Mouse (Mus musculus): ENCODE data around the gene Fgfr2. TPM values are rescaled to one million over a fixed set of nuclear protein-coding genes. Genes with fewer than 3 reads are reported as not detected.

Fgfr2 gene
- polyA plus RNA-seq, 1 experiment: 0.17 TPM

- Histone ChIP-seq H3K4me2 (ENCODE audit: low read depth) (no peak overlapping the region), H3K36me3 (ENCODE audit: control insufficient read depth, insufficient read depth) (no peaks in the 10 kb centered on the region), H3K27me3 (ENCODE audit: control insufficient read depth, insufficient read depth, insufficient read length) (no peaks in the 10 kb centered on the region), H3ac (ENCODE audit: control insufficient read depth, insufficient read length) (no peak overlapping the region), H3K4me3 (no peak overlapping the region), H3K79me2 (ENCODE audit: control insufficient read depth, insufficient read depth) (no peaks in the 10 kb centered on the region)
- TF ChIP-seq SRF (IDR thresholded peaks at IDR 0.05; ENCODE audit: control insufficient read depth, insufficient read length, low read depth) (no peak), TCF12 (IDR thresholded peaks at IDR 0.05; ENCODE audit: insufficient read depth, poor library complexity, severe bottlenecking) (no peak)
These were observed 1452.6 kb downstream of the Fgfr2 start for GRCm38 (mm10) chr7:131670586-131670985.

- no peak overlapping the region for H3K4me3 ChIP-seq
- no peaks in the 10 kb centered on the region for H3K27me3 ChIP-seq (ENCODE audit: control insufficient read depth, insufficient read depth, insufficient read length)
- H3ac ChIP-seq (ENCODE audit: control insufficient read depth, insufficient read length): no peak overlapping the region
- H3K79me2 ChIP-seq (ENCODE audit: control insufficient read depth, insufficient read depth): no peaks in the 10 kb centered on the region
- no peaks in the 10 kb centered on the region for H3K36me3 ChIP-seq (ENCODE audit: control insufficient read depth, insufficient read depth)
- no peak for TF ChIP-seq SRF (IDR thresholded peaks at IDR 0.05; ENCODE audit: control insufficient read depth, insufficient read length, low read depth)
- no peak for TF ChIP-seq REST (IDR thresholded peaks at IDR 0.05; ENCODE audit: insufficient read depth, insufficient read length)
- no peak for TF ChIP-seq MAX (IDR thresholded peaks at IDR 0.05; ENCODE audit: low read depth)
- no peak for TF ChIP-seq POLR2A (IDR thresholded peaks at IDR 0.05; ENCODE audit: insufficient read length, low read depth)
- TF ChIP-seq CEBPB (IDR thresholded peaks at IDR 0.05; ENCODE audit: insufficient read depth, poor library complexity, severe bottlenecking): no peak
- no peak for TF ChIP-seq TCF12 (IDR thresholded peaks at IDR 0.05; ENCODE audit: insufficient read depth, poor library complexity, severe bottlenecking)
- no peak for TF ChIP-seq TCF3 (IDR thresholded peaks at IDR 0.05; ENCODE audit: insufficient read length, low read depth)
- TF ChIP-seq USF1 (IDR thresholded peaks at IDR 0.05; ENCODE audit: low read depth): no peak
- no peak for TF ChIP-seq MYOG (IDR thresholded peaks at IDR 0.05; ENCODE audit: control insufficient read depth in 1 of 3, insufficient read depth in 1 of 3, insufficient read length in 2 of 3, low read depth in 2 of 3)
- TF ChIP-seq E2F4 (IDR thresholded peaks at IDR 0.05; ENCODE audit: insufficient read depth): no peak
- no peak for TF ChIP-seq MYOD1 (IDR thresholded peaks at IDR 0.05; ENCODE audit: control insufficient read depth in 1 of 3, insufficient read length in 2 of 3, low read depth in 2 of 3)
- no peak for TF ChIP-seq POLR2AphosphoS2 (IDR thresholded peaks at IDR 0.05; ENCODE audit: insufficient read length, low read depth)
- no peak overlapping the region for H3K4me2 ChIP-seq (ENCODE audit: low read depth)
These were observed 1453.8 kb downstream of the Fgfr2 start for GRCm38 (mm10) chr7:131669326-131669725.

GRCm38 (mm10) chr7:131660726-131661125 is 1462.4 kb downstream of the Fgfr2 start:
- no peak overlapping the region for H3ac ChIP-seq (ENCODE audit: control insufficient read depth, insufficient read length)
- no peak for TF ChIP-seq USF1 (IDR thresholded peaks at IDR 0.05; ENCODE audit: low read depth)
- TF ChIP-seq CEBPB (IDR thresholded peaks at IDR 0.05; ENCODE audit: insufficient read depth, poor library complexity, severe bottlenecking): no peak
- TF ChIP-seq REST (IDR thresholded peaks at IDR 0.05; ENCODE audit: insufficient read depth, insufficient read length): no peak
- no peak for TF ChIP-seq MAX (IDR thresholded peaks at IDR 0.05; ENCODE audit: low read depth)
- TF ChIP-seq TCF3 (IDR thresholded peaks at IDR 0.05; ENCODE audit: insufficient read length, low read depth): no peak
- TF ChIP-seq SRF (IDR thresholded peaks at IDR 0.05; ENCODE audit: control insufficient read depth, insufficient read length, low read depth): no peak

GRCm38 (mm10) chr7:131656017-131656416 is 1467.1 kb downstream of the Fgfr2 start:
- H3ac ChIP-seq (ENCODE audit: control insufficient read depth, insufficient read length): no peak overlapping the region

More at GRCm38 (mm10) chr7:131660726-131661125, 1462.4 kb downstream of the Fgfr2 start:
- H3K79me2 ChIP-seq (ENCODE audit: control insufficient read depth, insufficient read depth): no peaks in the 10 kb centered on the region
- H3K4me2 ChIP-seq (ENCODE audit: low read depth): no peak overlapping the region
- no peaks in the 10 kb centered on the region for H3K27me3 ChIP-seq (ENCODE audit: control insufficient read depth, insufficient read depth, insufficient read length)
- no peaks in the 10 kb centered on the region for H3K36me3 ChIP-seq (ENCODE audit: control insufficient read depth, insufficient read depth)
- no peak overlapping the region for H3K4me3 ChIP-seq

GRCm38 (mm10) chr7:131653416-131653815 is 1469.7 kb downstream of the Fgfr2 start:
- H3K27me3 ChIP-seq (ENCODE audit: control insufficient read depth, insufficient read depth, insufficient read length): peaks cover 26% of the 10 kb centered on the region
- H3K79me2 ChIP-seq (ENCODE audit: control insufficient read depth, insufficient read depth): no peaks in the 10 kb centered on the region
- TF ChIP-seq USF1 (IDR thresholded peaks at IDR 0.05; ENCODE audit: low read depth) (no peak), E2F4 (IDR thresholded peaks at IDR 0.05; ENCODE audit: insufficient read depth) (no peak), POLR2A (IDR thresholded peaks at IDR 0.05; ENCODE audit: insufficient read length, low read depth) (no peak), MAX (IDR thresholded peaks at IDR 0.05; ENCODE audit: low read depth) (no peak), TCF12 (IDR thresholded peaks at IDR 0.05; ENCODE audit: insufficient read depth, poor library complexity, severe bottlenecking) (no peak), POLR2AphosphoS2 (IDR thresholded peaks at IDR 0.05; ENCODE audit: insufficient read length, low read depth) (no peak), REST (IDR thresholded peaks at IDR 0.05; ENCODE audit: insufficient read depth, insufficient read length) (no peak), TCF3 (IDR thresholded peaks at IDR 0.05; ENCODE audit: insufficient read length, low read depth) (no peak), CEBPB (IDR thresholded peaks at IDR 0.05; ENCODE audit: insufficient read depth, poor library complexity, severe bottlenecking) (no peak), MYOG (IDR thresholded peaks at IDR 0.05; ENCODE audit: control insufficient read depth in 1 of 3, insufficient read depth in 1 of 3, insufficient read length in 2 of 3, low read depth in 2 of 3) (no peak)
- H3K4me3 ChIP-seq: no peak overlapping the region
- no peak overlapping the region for H3K4me2 ChIP-seq (ENCODE audit: low read depth)
- H3ac ChIP-seq (ENCODE audit: control insufficient read depth, insufficient read length): no peak overlapping the region
- H3K36me3 ChIP-seq (ENCODE audit: control insufficient read depth, insufficient read depth): no peaks in the 10 kb centered on the region

More at GRCm38 (mm10) chr7:131656017-131656416, 1467.1 kb downstream of the Fgfr2 start:
- Histone ChIP-seq H3K4me2 (ENCODE audit: low read depth) (no peak overlapping the region), H3K79me2 (ENCODE audit: control insufficient read depth, insufficient read depth) (no peaks in the 10 kb centered on the region), H3K4me3 (no peak overlapping the region), H3K36me3 (ENCODE audit: control insufficient read depth, insufficient read depth) (no peaks in the 10 kb centered on the region), H3K27me3 (ENCODE audit: control insufficient read depth, insufficient read depth, insufficient read length) (peaks cover 12% of the 10 kb centered on the region)
- TF ChIP-seq MAX (IDR thresholded peaks at IDR 0.05; ENCODE audit: low read depth): no peak
- TF ChIP-seq REST (IDR thresholded peaks at IDR 0.05; ENCODE audit: insufficient read depth, insufficient read length): no peak
